Mouse (Mus musculus) intestine, postnatal 0 days (tissue): ENCODE measurements around the gene Stx1b. TPM values are rescaled to one million over a fixed set of nuclear protein-coding genes. Genes with fewer than 3 reads are reported as not detected.

Experiments
- ATAC-seq: fragments of 200-750 bp; cut with Nextera tagmentation; 2 replicates; pipeline ENCODE4 v1.8.0; 2017; ENCODE audit warnings: mild to moderate bottlenecking, moderate TSS enrichment, moderate library complexity
- H3K27ac ChIP-seq: fragments of 300-500 bp; sonication (generic); 2 replicates; pipeline ENCODE4 v1.5.1; 2014; ENCODE audit warnings: mild to moderate bottlenecking, low read depth, low read length, moderate library complexity
- H3K27me3 ChIP-seq: fragments of 300-500 bp; sonication (generic); replicated peaks from 2 replicates; pipeline ENCODE4 v1.6.1; 2014; ENCODE audit warnings: low read length, mixed read lengths; ENCODE audit not compliant: control insufficient read depth, insufficient read depth
- H3K36me3 ChIP-seq: fragments of 300-500 bp; sonication (generic); 2 replicates; pipeline ENCODE4 v1.6.1; 2014; ENCODE audit warnings: mild to moderate bottlenecking, moderate library complexity; ENCODE audit not compliant: control insufficient read depth, insufficient read depth
- H3K4me1 ChIP-seq: fragments of 300-500 bp; sonication (generic); replicated peaks from 2 replicates; pipeline ENCODE4 v1.6.1; 2014; ENCODE audit warnings: antibody characterized with exemption, low read length, mixed read lengths; ENCODE audit not compliant: control insufficient read depth, insufficient read depth
- H3K4me2 ChIP-seq: fragments of 300-500 bp; sonication (generic); replicated peaks from 2 replicates; pipeline ENCODE4 v1.6.1; 2014; ENCODE audit warnings: low read depth, mild to moderate bottlenecking, moderate library complexity
- H3K4me3 ChIP-seq: fragments of 300-500 bp; sonication (generic); 2 replicates; pipeline ENCODE4 v1.5.1; 2014; ENCODE audit warnings: low read depth, low read length
- H3K9ac ChIP-seq: fragments of 300-500 bp; sonication (generic); 2 replicates; pipeline ENCODE4 v1.6.1; 2014; ENCODE audit warnings: mild to moderate bottlenecking, low read depth, low read length
- H3K9me3 ChIP-seq: fragments of 300-500 bp; sonication (generic); 2 replicates; pipeline ENCODE4 v1.6.1; 2016; ENCODE audit warnings: mixed run types; ENCODE audit not compliant: control insufficient read depth
- CTCF ChIP-seq: sonication (generic); IDR thresholded peaks from 2 replicates; pipeline ENCODE4 v1.5.1; 2016; ENCODE audit warnings: low read depth, mild to moderate bottlenecking, control low read depth, antibody characterized with exemption, moderate library complexity
- WGBS: fragments of 180-500 bp; shearing (Covaris S2); extraction: QIAGEN DNeasy Blood & Tissue Kit; methylation state at CpG from one replicate; pipeline ENCODE4 v1.1.7; 2014; 5-methylcytosine and 5-hydroxymethylcytosine counted together
- polyA plus RNA-seq: library from polyadenylated mRNA; unstranded; fragments of >200 nt; fragmentation: Nextera tagmentation; extraction: Ambion mirVana; gene quantifications from 2 replicates; pipeline ENCODE4 v1.2.1, GENCODE M21; 2015

Stx1b gene
- polyA plus RNA-seq, 1 experiment from 2014 or later, result 0.74 TPM

DNA sequence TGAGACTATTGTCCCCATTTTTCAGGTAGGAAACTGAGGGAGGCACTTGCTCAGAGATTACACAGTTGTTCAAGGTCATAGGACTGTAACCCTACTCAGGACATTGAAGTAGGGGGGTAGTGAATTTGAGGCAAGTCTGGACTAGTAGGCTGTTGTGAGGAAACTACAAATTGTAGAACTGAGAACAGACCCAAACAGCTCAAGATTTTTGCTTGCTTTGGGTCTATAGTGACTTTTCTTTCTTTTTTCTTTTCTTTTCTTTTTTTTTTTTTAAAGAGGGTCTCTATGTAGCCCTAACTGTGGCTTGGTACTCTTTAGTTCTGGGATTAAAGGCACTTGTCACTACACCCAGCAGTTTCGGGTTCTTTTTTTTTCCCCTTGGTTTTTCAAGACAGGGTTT, 51.8 kb downstream of the Stx1b start:
- Histone ChIP-seq H3K9ac (no peak overlapping the region), H3K4me2 (no peak overlapping the region), H3K4me1 (peaks cover 3% of the 10 kb centered on the region; the same call in 1 of the 2 replicates), H3K36me3 (peaks cover 6% of the 10 kb centered on the region), H3K9me3 (no peaks in the 10 kb centered on the region), H3K27ac (no peak overlapping the region), H3K4me3 (no peak overlapping the region), H3K27me3 (no peaks in the 10 kb centered on the region)
- TF ChIP-seq CTCF, result no peak
- 96% methylated on average over 1 of the region's 1 CpGs for WGBS
- ATAC-seq, result no peak

DNA sequence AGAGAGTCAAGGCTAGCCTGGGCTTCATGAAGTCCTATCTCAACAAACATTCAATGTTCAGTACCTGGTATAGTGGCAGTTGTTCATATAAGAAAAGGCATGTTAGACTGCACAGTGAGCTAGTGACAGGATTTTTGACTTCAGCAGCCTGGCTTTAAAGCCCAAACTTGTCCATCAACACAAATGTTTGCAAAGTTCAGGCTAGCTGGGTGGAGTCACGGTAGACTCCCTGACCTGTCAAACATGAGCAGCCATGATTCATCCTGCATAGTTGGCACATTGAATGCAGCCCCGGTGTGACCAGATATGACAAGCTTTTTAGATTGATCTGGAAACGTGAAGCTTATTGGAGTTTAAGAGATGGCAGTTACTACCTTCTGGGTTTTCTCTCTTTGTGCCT, 52.3 kb downstream of the Stx1b start:
- ATAC-seq, result no peak
- no peaks in the 10 kb centered on the region for H3K27me3 ChIP-seq
- no peak overlapping the region for H3K27ac ChIP-seq

DNA sequence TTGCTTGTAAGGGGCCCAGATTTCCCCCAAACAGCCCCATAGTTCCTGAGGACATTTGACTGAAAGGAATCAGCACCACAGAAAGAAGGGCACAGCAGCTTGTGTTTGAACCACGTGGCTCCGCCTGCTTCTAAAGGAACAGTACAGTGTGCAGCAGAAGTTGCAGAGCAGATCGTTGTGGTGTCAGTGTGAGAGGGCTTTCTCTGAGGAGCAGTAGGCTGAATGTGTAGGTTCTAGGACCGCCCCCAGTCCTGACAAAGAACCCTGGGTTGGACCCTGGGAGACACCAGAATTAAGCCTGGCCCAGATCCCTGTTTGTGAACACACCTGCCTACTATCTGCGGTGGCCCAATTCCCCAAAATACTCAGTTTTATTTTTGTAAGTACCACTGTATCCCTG, 53.1 kb downstream of the Stx1b start:
- no peaks in the 10 kb centered on the region for H3K9me3 ChIP-seq
- H3K4me3 ChIP-seq, result no peak overlapping the region
- no peak overlapping the region for H3K9ac ChIP-seq
- no peak overlapping the region for H3K27ac ChIP-seq
- H3K4me1 ChIP-seq, result peaks cover 3% of the 10 kb centered on the region; the same call in 1 of the 2 replicates
- no peak for ATAC-seq
- no peak overlapping the region for H3K4me2 ChIP-seq
- no peaks in the 10 kb centered on the region for H3K27me3 ChIP-seq
- WGBS, result 55% methylated on average over 5 of the region's 5 CpGs
- no peak for TF ChIP-seq CTCF
- peaks cover 13% of the 10 kb centered on the region for H3K36me3 ChIP-seq

More for the DNA sequence above, 52.3 kb downstream of the Stx1b start:
- 35% methylated on average over 3 of the region's 3 CpGs for WGBS
- H3K4me1 ChIP-seq, result peaks cover 3% of the 10 kb centered on the region; the same call in 1 of the 2 replicates
- no peaks in the 10 kb centered on the region for H3K9me3 ChIP-seq
- no peak overlapping the region for H3K9ac ChIP-seq
- no peak for TF ChIP-seq CTCF
- no peak overlapping the region for H3K4me2 ChIP-seq
- H3K4me3 ChIP-seq, result no peak overlapping the region
- peaks cover 11% of the 10 kb centered on the region for H3K36me3 ChIP-seq

DNA sequence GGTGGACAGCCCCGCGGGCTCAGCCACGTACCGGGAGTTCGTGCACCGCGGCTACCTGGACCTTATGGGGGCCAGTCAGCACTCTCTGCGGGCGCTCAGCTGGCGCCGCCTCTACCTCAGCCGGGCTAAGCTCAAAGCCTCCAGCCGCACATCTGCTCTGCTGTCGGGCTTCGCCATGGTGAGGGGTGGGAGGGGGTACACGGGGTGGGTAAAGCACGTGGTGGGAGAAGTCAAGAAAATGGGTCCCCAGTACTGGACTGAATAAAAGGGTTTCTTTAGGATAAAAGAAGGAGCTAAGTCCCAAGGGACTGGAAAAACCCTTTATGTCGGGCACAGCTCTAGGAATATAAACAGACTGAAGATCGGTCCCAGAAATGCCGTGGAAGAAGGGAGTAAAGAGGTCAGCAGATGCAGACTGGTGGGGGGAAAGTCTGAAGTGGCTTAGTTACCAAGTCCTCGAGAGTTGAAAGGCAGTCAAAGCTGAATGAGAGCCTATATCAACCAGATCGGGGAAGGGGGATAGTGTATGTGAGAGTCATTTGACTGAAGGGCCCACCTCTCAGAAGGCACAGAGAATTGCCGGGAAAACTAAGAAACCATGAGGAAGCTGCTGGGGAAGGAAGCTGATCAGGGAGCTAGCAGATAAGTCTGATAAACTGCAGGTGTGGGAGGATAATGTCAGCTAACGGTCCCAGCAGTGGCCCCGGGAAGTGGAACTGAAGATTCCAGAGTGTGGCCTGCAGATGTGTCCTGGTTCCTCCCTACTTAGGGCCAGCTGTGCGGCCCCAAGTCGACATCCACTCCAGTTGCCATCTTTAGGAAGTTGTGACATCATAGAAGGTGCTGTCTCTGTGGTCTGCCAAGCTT, 54.1 kb downstream of the Stx1b start:
- H3K9ac ChIP-seq, result peak overlapping the region; percentile 84
- H3K4me3 ChIP-seq, result peak overlapping the region; percentile 80
- H3K36me3 ChIP-seq, result peaks cover 20% of the 10 kb centered on the region
- 2% methylated on average over 27 of the region's 27 CpGs for WGBS
- peak; percentile 26 for ATAC-seq
- no peak for TF ChIP-seq CTCF
- peaks cover 3% of the 10 kb centered on the region; the same call in 1 of the 2 replicates for H3K4me1 ChIP-seq
- peak overlapping the region; percentile 97 for H3K4me2 ChIP-seq
- no peaks in the 10 kb centered on the region for H3K27me3 ChIP-seq
- H3K27ac ChIP-seq, result peak overlapping the region; percentile 79
- H3K9me3 ChIP-seq, result no peaks in the 10 kb centered on the region

DNA sequence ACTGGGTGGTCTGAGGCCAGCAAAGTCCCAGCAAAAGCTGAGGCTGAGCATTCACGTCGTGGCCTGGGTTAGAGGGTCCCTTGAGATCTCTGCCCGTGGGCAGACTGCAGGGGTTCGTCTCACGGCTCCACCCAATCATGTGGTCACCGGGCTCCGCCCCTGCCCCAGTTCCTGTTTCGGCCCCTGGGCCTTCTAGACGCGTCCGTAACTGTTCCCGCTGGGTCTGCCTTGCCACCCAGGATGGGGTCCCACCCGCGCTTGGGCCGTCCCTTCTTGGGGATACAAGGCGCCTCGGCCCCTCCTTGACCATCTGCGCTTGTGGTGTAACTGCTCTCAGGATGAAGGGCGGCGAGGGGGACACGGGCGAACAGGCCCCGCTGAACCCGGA, 54.7 kb downstream of the Stx1b start, which contains the start of gene Orai3:
Gene Orai3 (plus strand): TSS at position 165 of the 388 bp plus-strand sequence.
- H3K4me3 ChIP-seq, result peak within 1 kb of the TSS; percentile 80
- H3K27ac ChIP-seq, result peak within 1 kb of the TSS; percentile 79
- no peak for TF ChIP-seq CTCF
- peak within 1 kb of the TSS; percentile 84 for H3K9ac ChIP-seq
- ATAC-seq, result peak; percentile 60
- H3K4me2 ChIP-seq, result peak within 1 kb of the TSS; percentile 97
- WGBS, result 1% methylated on average over 24 of the region's 24 CpGs
- peaks cover 21% of the 10 kb centered on the region for H3K36me3 ChIP-seq
- no peaks in the 10 kb centered on the region for H3K27me3 ChIP-seq
- H3K9me3 ChIP-seq, result no peaks in the 10 kb centered on the region
- peaks cover 3% of the 10 kb centered on the region; the same call in 1 of the 2 replicates for H3K4me1 ChIP-seq

DNA sequence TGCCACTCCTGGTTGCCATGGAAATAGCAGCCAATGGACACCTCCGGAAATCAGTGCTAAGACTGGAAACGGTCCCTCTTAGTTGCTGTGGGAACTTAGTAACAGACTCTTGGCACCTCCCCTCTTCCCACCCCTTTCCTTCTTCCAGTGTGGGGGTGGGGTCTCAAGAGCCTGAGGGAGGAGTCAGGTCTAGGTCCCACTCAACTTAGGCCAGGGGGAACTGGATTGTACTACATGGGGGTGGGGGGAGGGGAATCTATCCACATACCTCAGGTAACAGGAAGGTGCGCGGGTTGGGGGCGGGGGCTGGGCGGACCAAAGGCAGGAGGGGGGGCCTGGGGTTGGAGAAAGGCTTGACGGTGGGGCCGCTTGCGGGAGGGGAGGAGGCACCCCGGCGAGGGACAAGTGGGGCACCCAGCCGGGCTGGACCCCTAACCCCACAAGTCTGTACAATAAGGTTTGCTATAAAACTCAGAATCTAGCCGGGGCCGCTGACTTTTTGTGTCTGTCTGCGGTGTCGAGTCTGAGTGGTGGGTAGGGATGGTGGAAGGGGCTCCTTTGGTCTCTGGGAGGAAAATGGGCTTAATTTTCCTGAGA, 55.3 kb downstream of the Stx1b start:
- under 1% methylated on average over 16 of the region's 16 CpGs for WGBS
- H3K9ac ChIP-seq, result peak overlapping the region; percentile 84
- peak overlapping the region; percentile 80 for H3K4me3 ChIP-seq
- H3K4me1 ChIP-seq, result peaks cover 3% of the 10 kb centered on the region; the same call in 1 of the 2 replicates
- no peaks in the 10 kb centered on the region for H3K9me3 ChIP-seq
- H3K36me3 ChIP-seq, result peaks cover 27% of the 10 kb centered on the region
- ATAC-seq, result peak; percentile 79
- H3K27ac ChIP-seq, result peak overlapping the region; percentile 79
- no peak for TF ChIP-seq CTCF
- H3K4me2 ChIP-seq, result peak overlapping the region; percentile 97
- no peaks in the 10 kb centered on the region for H3K27me3 ChIP-seq
